Mouse (Mus musculus) MEL (cell line): Measurements from ENCODE around the gene Dtl. TPM values are rescaled to one million over a fixed set of nuclear protein-coding genes. Genes with fewer than 3 reads are reported as not detected.

ENCODE experiments used
- DNase-seq: peaks from one replicate; pipeline ENCODE4 v3.0.0; 2011; ENCODE audit warnings: low read depth, low spot score
- H3K27ac ChIP-seq: 2 replicates; pipeline ENCODE4 v1.5.1; 2012; ENCODE audit warnings: low read depth, mild to moderate bottlenecking, control low read depth, low read length, moderate library complexity; ENCODE audit not compliant: control insufficient read depth
- H3K27me3 ChIP-seq, 2 experiments: fragments of 150-350 bp in 1 of 2; sonication (generic) in 1 of 2; 2 replicates each; pipeline ENCODE4 v1.6.1; 2012; ENCODE audit warnings: low read length in 2 of 2, mild to moderate bottlenecking in 2 of 2, improper control_type of control experiment in 1 of 2, moderate library complexity in 1 of 2; ENCODE audit not compliant: insufficient read depth in 2 of 2, control insufficient read depth in 1 of 2
- H3K36me3 ChIP-seq, 2 experiments: 2 replicates each; pipeline ENCODE4 v1.6.1; 2012 to 2014; ENCODE audit warnings: low read length in 2 of 2, improper control_type of control experiment in 1 of 2, inconsistent platforms in 1 of 2, mild to moderate bottlenecking in 1 of 2; ENCODE audit not compliant: insufficient read depth in 2 of 2, control insufficient read depth in 1 of 2
- H3K4me1 ChIP-seq, 2 experiments: fragments of 150-350 bp in 1 of 2; sonication (generic) in 1 of 2; 2 replicates each; pipeline ENCODE4 v1.6.1; 2012; ENCODE audit warnings: low read length in 2 of 2, improper control_type of control experiment in 1 of 2, mild to moderate bottlenecking in 1 of 2; ENCODE audit not compliant: insufficient read depth in 2 of 2, control insufficient read depth in 1 of 2
- H3K4me3 ChIP-seq, 2 experiments: fragments of 150-350 bp in 1 of 2; sonication (generic) in 1 of 2; 2 replicates each; pipeline ENCODE4 v1.5.1; 2012; ENCODE audit warnings: low read depth in 2 of 2, low read length in 2 of 2, mild to moderate bottlenecking in 2 of 2, moderate library complexity in 2 of 2, control low read depth in 1 of 2, improper control_type of control experiment in 1 of 2; ENCODE audit not compliant: control insufficient read depth in 1 of 2, insufficient read depth in 1 of 2
- H3K79me2 ChIP-seq: 2 replicates; pipeline ENCODE4 v1.6.1; 2012; ENCODE audit warnings: mild to moderate bottlenecking, low read length, moderate library complexity; ENCODE audit not compliant: control insufficient read depth, poor library complexity, insufficient read depth
- H3K9ac ChIP-seq: 2 replicates; pipeline ENCODE4 v1.6.1; 2012; ENCODE audit warnings: low read depth, mild to moderate bottlenecking, control low read depth, low read length, moderate library complexity; ENCODE audit not compliant: control insufficient read depth, poor library complexity, severe bottlenecking
- H3K9me3 ChIP-seq: fragments of 150-350 bp; sonication (generic); replicated peaks from 2 replicates; pipeline ENCODE4 v1.6.1; 2012; ENCODE audit warnings: mild to moderate bottlenecking, low read length, improper control_type of control experiment, moderate library complexity; ENCODE audit not compliant: insufficient read depth
- BHLHE40 ChIP-seq: IDR thresholded peaks from 2 replicates; pipeline ENCODE4 v1.6.1; 2012; ENCODE audit warnings: low read depth, mild to moderate bottlenecking, inconsistent platforms, low read length, improper control_type of control experiment, borderline replicate concordance
- CHD1 ChIP-seq: IDR thresholded peaks from 2 replicates; pipeline ENCODE4 v1.6.1; 2012; ENCODE audit warnings: low read depth, mild to moderate bottlenecking, inconsistent platforms, low read length, improper control_type of control experiment
- CHD2 ChIP-seq: IDR thresholded peaks from 2 replicates; pipeline ENCODE4 v1.6.1; 2011; ENCODE audit warnings: low read length, improper control_type of control experiment
- E2F4 ChIP-seq: IDR thresholded peaks from 2 replicates; pipeline ENCODE4 v1.6.1; 2011; ENCODE audit warnings: low read depth, low read length, improper control_type of control experiment, borderline replicate concordance
- EP300 ChIP-seq, 2 experiments: IDR thresholded peaks; 2 replicates each; pipeline ENCODE4 v1.6.1; 2011; ENCODE audit warnings: improper control_type of control experiment in 2 of 2, low read length in 2 of 2, low read depth in 1 of 2, mild to moderate bottlenecking in 1 of 2
- ETS1 ChIP-seq: IDR thresholded peaks from 2 replicates; pipeline ENCODE4 v1.6.1; 2012; ENCODE audit warnings: low read depth, mild to moderate bottlenecking, inconsistent platforms, low read length, improper control_type of control experiment, moderate library complexity
- GATA1 ChIP-seq: IDR thresholded peaks from 2 replicates; pipeline ENCODE4 v1.6.1; 2011; ENCODE audit warnings: low read depth, low read length, improper control_type of control experiment
- HCFC1 ChIP-seq: IDR thresholded peaks from 2 replicates; pipeline ENCODE4 v1.6.1; 2012; ENCODE audit warnings: low read depth, mild to moderate bottlenecking, inconsistent platforms, low read length, improper control_type of control experiment, moderate library complexity
- JUND ChIP-seq: IDR thresholded peaks from 2 replicates; pipeline ENCODE4 v1.6.1; 2011; ENCODE audit warnings: low read depth, mild to moderate bottlenecking, improper control_type of control experiment, low read length
- KAT2A ChIP-seq: conservative IDR thresholded peaks from 2 replicates; pipeline ENCODE4 v1.6.1; 2012; ENCODE audit warnings: low read depth, low read length, improper control_type of control experiment, inconsistent platforms
- MAX ChIP-seq: IDR thresholded peaks from 2 replicates; pipeline ENCODE4 v1.6.1; 2011; ENCODE audit warnings: low read length, improper control_type of control experiment
- MAZ ChIP-seq: IDR thresholded peaks from 2 replicates; pipeline ENCODE4 v1.6.1; 2012; ENCODE audit warnings: low read depth, mild to moderate bottlenecking, inconsistent platforms, low read length, improper control_type of control experiment
- MEF2A ChIP-seq: IDR thresholded peaks from 2 replicates; pipeline ENCODE4 v1.6.1; 2014; ENCODE audit warnings: low read depth, mild to moderate bottlenecking, inconsistent platforms, low read length, improper control_type of control experiment; ENCODE audit not compliant: poor library complexity, insufficient replicate concordance, severe bottlenecking; ENCODE audit errors: extremely low read depth
- MXI1 ChIP-seq: IDR thresholded peaks from 2 replicates; pipeline ENCODE4 v1.6.1; 2011; ENCODE audit warnings: mild to moderate bottlenecking, low read depth, low read length, improper control_type of control experiment
- MYC ChIP-seq: IDR thresholded peaks from 2 replicates; pipeline ENCODE4 v1.6.1; 2011; ENCODE audit warnings: low read depth, mild to moderate bottlenecking, low read length, improper control_type of control experiment, moderate library complexity
- NRF1 ChIP-seq: IDR thresholded peaks from 2 replicates; pipeline ENCODE4 v1.6.1; 2014; ENCODE audit warnings: low read depth, mild to moderate bottlenecking, inconsistent platforms, low read length, improper control_type of control experiment, moderate library complexity; ENCODE audit not compliant: poor library complexity, insufficient read depth, severe bottlenecking
- POLR2A ChIP-seq, 2 experiments: IDR thresholded peaks; 2 replicates each; pipeline ENCODE4 v1.6.1; 2011 to 2012; ENCODE audit warnings: low read length in 2 of 2, mild to moderate bottlenecking in 2 of 2, control low read depth in 1 of 2, improper control_type of control experiment in 1 of 2, low read depth in 1 of 2, moderate library complexity in 1 of 2; ENCODE audit not compliant: control insufficient read depth in 1 of 2, insufficient read depth in 1 of 2, poor library complexity in 1 of 2
- POLR2AphosphoS2 ChIP-seq: IDR thresholded peaks from 2 replicates; pipeline ENCODE4 v1.6.1; 2011; ENCODE audit warnings: low read length, improper control_type of control experiment
- POLR2AphosphoS5 ChIP-seq: IDR thresholded peaks from 2 replicates; pipeline ENCODE4 v1.6.1; 2012; ENCODE audit warnings: low read depth, borderline replicate concordance, mild to moderate bottlenecking, inconsistent platforms, low read length, moderate library complexity, mixed read lengths
- RCOR1 ChIP-seq: IDR thresholded peaks from 2 replicates; pipeline ENCODE4 v1.6.1; 2012; ENCODE audit warnings: low read depth, mild to moderate bottlenecking, inconsistent platforms, low read length, improper control_type of control experiment
- SMC3 ChIP-seq: IDR thresholded peaks from 2 replicates; pipeline ENCODE4 v1.6.1; 2011; ENCODE audit warnings: low read depth, low read length, improper control_type of control experiment
- TBP ChIP-seq: IDR thresholded peaks from 2 replicates; pipeline ENCODE4 v1.8.0; 2011; ENCODE audit warnings: low read depth, low read length, improper control_type of control experiment
- TCF12 ChIP-seq: IDR thresholded peaks from 2 replicates; pipeline ENCODE4 v1.6.1; 2014; ENCODE audit warnings: low read depth, mild to moderate bottlenecking, inconsistent platforms, low read length, improper control_type of control experiment, moderate library complexity
- USF2 ChIP-seq, 2 experiments: IDR thresholded peaks; 2 replicates each; pipeline ENCODE4 v1.6.1; 2011 to 2012; ENCODE audit warnings: improper control_type of control experiment in 2 of 2, low read length in 2 of 2, borderline replicate concordance in 1 of 2, inconsistent platforms in 1 of 2, low read depth in 1 of 2, mild to moderate bottlenecking in 1 of 2; ENCODE audit not compliant: insufficient read depth in 1 of 2
- ZKSCAN1 ChIP-seq: IDR thresholded peaks from 2 replicates; pipeline ENCODE4 v1.6.1; 2012; ENCODE audit warnings: low read depth, mild to moderate bottlenecking, inconsistent platforms, low read length, improper control_type of control experiment, moderate library complexity
- ZMIZ1 ChIP-seq: IDR thresholded peaks from 2 replicates; pipeline ENCODE4 v1.6.1; 2012; ENCODE audit warnings: low read depth, mild to moderate bottlenecking, inconsistent platforms, low read length, improper control_type of control experiment, moderate library complexity
- polyA plus RNA-seq, 2 experiments: library from polyadenylated mRNA; stranded (reverse) in 1 of 2; unstranded in 1 of 2; fragments of >175 nt in 1 of 2; fragments of >200 nt in 1 of 2; gene quantifications; 2 replicates each; pipeline versions ENCODE4 v1.2.1 to v1.2.4; 2012; ENCODE audit warnings: low replicate concordance in 2 of 2, low read depth in 1 of 2; ENCODE audit not compliant: insufficient read length in 2 of 2, insufficient read depth in 1 of 2, missing spikeins in 1 of 2
- total RNA-seq: library from RNA; depleted of rRNA; stranded (reverse); fragments of 300-350 nt; gene quantifications from 2 replicates; pipeline ENCODE4 v1.2.3, GENCODE M21; 2012

The Dtl gene
- total and polyA plus RNA-seq, 3 experiments = 42.3 to 64.6 (median 53.5) TPM

- Histone ChIP-seq H3K36me3 (no peaks in the 10 kb centered on the region), H3K27ac (no peak overlapping the region), H3K4me1 (0 out of 4 replicates have a peak, but pooled peaks cover 0 to 4% of the 10 kb centered on the region in 2 experiments), H3K79me2 (no peaks in the 10 kb centered on the region), H3K4me3 (no peak overlapping the region), H3K9ac (no peak overlapping the region)
- DNase-seq = no peak
- TF ChIP-seq CHD1 (no peak), POLR2AphosphoS5 (no peak), BHLHE40 (no peak), ZKSCAN1 (no peak), NRF1 (no peak), USF2 (IDR thresholded peaks at IDR 0.05; ENCODE audit: borderline replicate concordance in 1 of 2, insufficient read depth in 1 of 2, low read depth in 1 of 2, low read length in 2 of 2) (no peak), MAX (no peak), POLR2A (IDR thresholded peaks at IDR 0.05; ENCODE audit: control insufficient read depth in 1 of 2, insufficient read depth in 1 of 2, low read depth in 1 of 2, low read length in 2 of 2, poor library complexity in 1 of 2) (no peak), SMC3 (no peak), HCFC1 (no peak), MAZ (no peak), MYC (no peak), ZMIZ1 (no peak), POLR2AphosphoS2 (no peak), ETS1 (no peak), RCOR1 (no peak), CHD2 (no peak), EP300 (IDR thresholded peaks at IDR 0.05; ENCODE audit: low read depth in 1 of 2, low read length in 2 of 2) (no peak), MXI1 (no peak)
- TF ChIP-seq, all 39 proteins: peak for 0
- H3K9me3 ChIP-seq = no peaks in the 10 kb centered on the region
- 0 out of 4 replicates have a peak, but pooled peaks cover 0 to 2% of the 10 kb centered on the region in 2 experiments for H3K27me3 ChIP-seq
Observed at GRCm38 (mm10) chr1:191498271-191498955, 76.9 kb downstream of the Dtl start.

GRCm38 (mm10) chr1:191496676-191497075 lies 78.7 kb downstream of the Dtl start:
- H3K4me3 ChIP-seq = no peak overlapping the region
- DNase-seq = no peak
- H3K27me3 ChIP-seq = peaks cover 1 to 6% of the 10 kb centered on the region in 2 experiments
- no peak overlapping the region for H3K27ac ChIP-seq
- H3K79me2 ChIP-seq = no peaks in the 10 kb centered on the region
- no peaks in the 10 kb centered on the region; a peak in 1 of 4 replicates for H3K36me3 ChIP-seq
- H3K4me1 ChIP-seq = 0 out of 4 replicates have a peak, but pooled peaks cover 0 to 4% of the 10 kb centered on the region in 2 experiments
- TF ChIP-seq KAT2A (no peak), MXI1 (no peak), E2F4 (no peak), GATA1 (no peak), CHD1 (no peak), JUND (no peak), TBP (no peak), MEF2A (no peak), MYC (no peak), EP300 (IDR thresholded peaks at IDR 0.05; ENCODE audit: low read depth in 1 of 2, low read length in 2 of 2) (no peak), TCF12 (no peak), ETS1 (no peak), USF2 (IDR thresholded peaks at IDR 0.05; ENCODE audit: borderline replicate concordance in 1 of 2, insufficient read depth in 1 of 2, low read depth in 1 of 2, low read length in 2 of 2) (no peak)
- H3K9ac ChIP-seq = no peak overlapping the region
- H3K9me3 ChIP-seq = no peaks in the 10 kb centered on the region
